Mouse (Mus musculus) thymus, postnatal 36 days (tissue): ENCODE measurements around the gene Cxcr5.
A peak's percentile ranks its signal among the peaks of the same experiment; 100 is the strongest.

Source experiments
- DNase-seq, 2 experiments: peaks; one replicate each; pipeline ENCODE4 v3.0.0; 2022; ENCODE audit warnings: mixed read lengths in 2 of 2

The Cxcr5 gene

DNA sequence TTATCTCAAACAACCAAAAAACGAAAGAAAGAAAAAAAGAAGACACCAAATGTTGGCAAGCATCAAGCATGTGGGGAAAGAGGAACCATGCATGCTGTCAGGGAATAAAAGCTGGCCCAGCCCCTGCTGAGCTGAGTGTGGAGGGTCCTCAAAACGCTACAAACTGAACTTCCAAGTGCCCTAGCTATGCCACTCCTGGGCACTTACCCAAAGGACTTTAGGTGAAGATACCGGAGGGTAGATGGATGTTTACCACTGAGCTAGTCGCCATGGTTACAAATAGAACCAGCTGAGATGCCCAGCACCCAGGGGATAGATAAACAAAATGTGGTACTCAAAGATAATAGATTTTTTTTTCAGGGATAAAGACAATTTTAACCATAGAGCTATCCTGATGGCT is at the start of gene Cxcr5:
Gene Cxcr5 (minus strand): TSS at position 281 of the 400 bp plus-strand sequence.
- DNase-seq, result no peak

DNA sequence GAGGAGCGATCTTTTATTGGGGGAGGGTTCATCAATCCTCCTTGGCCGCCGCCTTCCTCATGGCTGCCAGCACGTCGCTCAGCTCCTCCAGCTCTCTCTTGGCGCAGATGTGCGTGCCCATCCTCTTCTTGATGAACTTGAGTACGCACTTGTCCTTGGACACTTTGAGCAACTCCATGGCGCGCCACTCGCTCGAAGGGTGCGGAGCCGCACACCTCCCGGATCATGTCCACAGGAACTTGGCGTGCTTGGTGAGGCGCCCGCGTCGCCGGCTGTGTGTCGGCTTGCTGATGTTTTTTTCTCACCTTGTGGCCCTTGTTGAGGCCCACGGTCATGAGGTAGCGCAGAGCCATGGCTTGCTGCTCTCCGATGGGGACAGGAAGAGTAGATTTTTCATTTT is 48.7 kb upstream of the Cxcr5 start:
- no peak for DNase-seq

DNA sequence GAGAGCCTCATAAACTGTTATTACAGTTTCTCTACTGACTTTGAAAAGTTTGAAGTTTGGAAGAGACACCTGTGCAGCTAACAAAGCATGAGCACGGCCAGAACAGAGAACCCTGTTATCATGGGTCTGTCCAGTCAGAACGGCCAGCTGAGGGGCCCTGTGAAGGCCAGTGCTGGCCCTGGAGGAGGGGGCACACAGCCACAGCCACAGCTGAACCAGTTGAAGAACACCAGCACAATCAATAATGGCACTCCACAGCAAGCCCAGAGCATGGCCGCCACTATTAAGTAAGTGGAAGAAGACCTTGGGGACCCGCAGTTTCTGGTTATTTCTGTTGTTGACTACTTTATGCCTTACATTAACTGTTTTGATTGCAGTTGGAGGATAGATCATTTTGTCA is 45.6 kb upstream of the Cxcr5 start:
- no peak for DNase-seq

DNA sequence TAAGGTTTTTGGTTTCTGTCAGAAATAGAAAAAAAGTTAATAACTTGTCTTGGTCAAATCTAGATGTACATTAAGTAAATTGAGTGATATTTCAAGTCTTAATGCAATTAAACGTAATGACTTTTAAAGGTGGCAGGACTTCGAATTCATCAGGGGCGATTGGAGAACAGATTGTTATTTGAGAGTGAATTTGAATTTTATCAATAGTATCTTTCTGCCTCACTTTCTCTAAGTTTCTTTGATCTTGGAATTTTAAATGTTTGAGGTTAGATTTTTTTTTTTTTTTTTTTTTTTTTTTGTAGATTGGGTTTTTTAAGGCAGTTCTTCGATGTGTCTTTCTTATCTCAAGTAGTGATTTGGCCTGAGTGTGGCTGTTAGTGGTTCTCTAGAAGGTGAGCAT is 45.0 kb upstream of the Cxcr5 start:
- DNase-seq, result no peak

DNA sequence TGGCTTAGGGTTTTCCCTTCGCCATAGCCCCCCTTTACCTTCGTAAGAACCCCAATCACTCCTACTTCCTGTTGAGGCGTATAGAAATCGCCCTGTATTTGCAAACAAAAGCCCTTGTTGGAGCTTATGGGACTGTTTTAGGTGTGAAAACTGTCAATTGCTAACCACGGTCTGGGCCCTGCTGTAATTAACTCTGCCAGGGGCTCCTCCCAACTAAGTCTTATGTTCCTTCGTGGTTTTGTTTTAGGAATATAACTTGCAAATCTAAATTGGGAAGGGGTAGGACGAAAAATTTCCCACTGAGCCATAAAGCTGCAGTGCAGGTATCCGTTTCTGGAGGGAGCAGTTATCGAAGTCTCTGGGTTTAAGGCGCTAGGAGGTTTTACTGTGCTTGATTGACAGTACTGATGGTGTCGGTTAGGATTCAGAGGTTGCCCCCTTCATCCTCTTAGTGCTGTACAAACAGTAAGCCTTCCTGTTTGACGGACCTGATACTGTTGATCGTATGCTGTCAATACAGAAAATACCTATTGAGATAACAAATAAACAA is 44.0 kb upstream of the Cxcr5 start:
- no peak for DNase-seq

DNA sequence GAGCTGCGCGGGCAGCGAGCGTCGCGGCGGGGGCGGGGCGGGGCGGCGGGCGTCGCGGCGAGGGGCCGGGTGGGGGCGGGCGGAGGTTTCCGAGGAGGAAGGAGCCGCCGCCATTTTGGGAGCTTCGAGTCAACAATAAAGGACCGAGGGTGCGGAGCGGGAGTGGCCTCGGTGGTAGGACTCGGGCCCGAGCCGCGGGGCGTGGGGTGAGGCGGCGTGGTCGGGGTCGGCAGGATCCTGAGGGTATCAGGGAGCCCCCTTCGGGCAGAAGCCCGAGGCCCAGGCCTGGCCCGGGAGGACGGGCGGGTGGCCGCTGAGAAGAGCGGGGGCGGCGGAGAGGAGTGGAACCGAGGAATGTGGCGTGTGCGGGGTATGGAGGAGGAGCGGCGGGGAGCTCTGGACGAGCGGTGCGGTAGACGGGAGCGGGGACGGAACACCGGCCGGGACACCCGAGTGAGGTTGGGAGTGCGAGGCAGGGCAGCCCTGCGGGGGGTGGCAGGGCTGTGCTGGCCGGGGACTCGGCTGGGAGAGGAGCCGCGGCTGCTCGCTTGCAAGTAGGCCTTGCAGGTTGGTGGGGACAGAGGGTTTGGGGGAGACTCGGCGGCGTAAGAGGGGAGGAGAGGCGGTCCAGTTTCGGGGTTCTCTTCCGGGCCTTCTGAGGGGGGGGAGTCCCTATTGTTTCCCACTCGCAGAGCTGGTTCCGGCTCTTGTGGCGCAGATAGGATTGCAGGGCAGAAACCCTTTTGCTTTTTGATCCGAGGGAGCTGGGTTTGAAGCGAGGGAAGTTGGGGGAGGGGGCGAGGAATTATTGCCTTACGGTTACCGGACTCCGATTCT is 43.3 kb upstream of the Cxcr5 start, which contains the start of gene Ddx6:
Gene Ddx6 (plus strand): TSS at position 114 of the 837 bp plus-strand sequence.
- peak; percentile 79 to 81 for DNase-seq

DNA sequence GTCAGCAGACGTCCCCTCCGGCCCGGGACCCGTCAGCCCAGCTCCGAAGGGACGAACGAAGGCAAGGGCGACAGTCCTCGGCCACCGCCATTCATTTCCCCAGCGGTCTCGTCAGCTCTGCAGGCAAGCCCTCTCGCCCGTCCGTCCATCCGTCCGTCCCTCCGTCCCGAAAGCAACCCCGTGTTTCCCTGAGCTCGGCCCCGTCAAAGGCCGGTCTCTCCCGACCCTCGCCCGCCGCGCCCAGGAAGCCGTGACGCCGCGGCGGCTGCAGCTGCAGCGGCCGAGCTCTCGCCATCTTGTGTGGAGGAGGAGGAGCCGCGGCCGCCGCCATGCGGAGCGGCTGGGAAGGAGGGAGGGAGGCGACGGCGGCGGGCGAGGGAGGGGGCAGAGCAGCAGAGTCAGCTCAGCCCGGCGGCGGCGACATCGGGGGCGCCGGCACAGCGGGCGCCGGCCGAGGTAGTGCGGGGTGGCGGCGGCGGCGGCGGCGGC is 42.7 kb upstream of the Cxcr5 start:
- peak; percentile 83 to 88 for DNase-seq

DNA sequence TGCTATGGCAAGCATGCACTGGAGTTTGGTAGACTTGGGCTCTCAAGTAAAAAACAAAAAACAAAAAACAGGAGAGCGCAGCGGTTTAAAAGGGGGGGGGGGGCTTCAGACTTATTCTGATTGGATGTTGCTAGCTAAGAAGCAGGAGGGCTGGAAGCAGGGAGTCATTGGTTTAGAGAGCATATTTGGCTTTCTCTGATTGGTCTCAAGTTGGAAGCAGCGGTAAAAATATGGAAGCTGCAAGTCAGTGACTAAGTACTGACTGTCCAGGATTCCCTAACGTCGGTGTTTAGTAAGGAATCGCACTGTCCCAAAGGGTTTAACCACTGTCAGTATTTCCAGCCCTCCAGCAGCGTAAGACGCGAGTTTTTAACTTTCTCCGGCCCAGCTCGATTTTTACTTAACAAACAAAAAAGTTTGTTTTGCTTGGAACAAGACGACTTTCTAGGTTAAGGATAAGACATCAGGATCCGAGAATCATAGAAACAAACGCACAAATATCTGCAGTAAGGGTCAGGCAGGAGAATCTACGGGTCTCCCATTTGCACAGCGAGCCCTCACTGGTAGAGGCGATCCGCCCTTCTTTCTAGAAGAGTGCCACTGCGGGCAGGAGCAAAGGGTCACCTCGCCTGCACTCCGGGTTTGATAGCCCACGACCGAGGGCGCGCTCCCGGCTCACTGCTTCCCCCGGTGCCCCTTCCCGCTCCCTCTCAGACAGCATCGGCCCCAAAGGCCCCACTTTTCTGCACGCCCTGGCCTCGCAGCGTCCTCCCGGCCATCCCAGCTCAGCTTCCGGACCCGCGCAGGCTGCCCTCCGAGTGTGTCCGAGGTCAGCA is 42.0 kb upstream of the Cxcr5 start:
- DNase-seq, result peak; percentile 29 to 68

DNA sequence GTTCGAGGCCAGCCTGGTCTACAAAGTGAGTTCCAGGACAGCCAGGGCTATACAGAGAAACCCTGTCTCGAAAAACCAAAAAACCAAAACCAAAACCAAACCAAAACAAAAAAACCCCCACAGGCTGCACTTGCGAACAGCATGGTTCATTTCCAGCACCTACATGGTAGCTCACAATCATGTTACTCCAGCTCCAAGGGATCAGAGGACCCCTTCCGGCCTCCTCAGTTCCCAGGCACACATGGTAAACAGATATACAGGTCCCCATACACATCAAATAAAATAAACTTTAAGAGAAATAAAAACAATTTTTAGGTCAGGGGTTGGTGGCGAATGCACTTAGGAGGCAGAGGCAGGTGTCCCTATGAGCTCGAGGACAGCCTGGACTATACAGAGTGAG is 41.1 kb upstream of the Cxcr5 start:
- DNase-seq, result peak in 1 of 2 experiments; percentile 8

DNA sequence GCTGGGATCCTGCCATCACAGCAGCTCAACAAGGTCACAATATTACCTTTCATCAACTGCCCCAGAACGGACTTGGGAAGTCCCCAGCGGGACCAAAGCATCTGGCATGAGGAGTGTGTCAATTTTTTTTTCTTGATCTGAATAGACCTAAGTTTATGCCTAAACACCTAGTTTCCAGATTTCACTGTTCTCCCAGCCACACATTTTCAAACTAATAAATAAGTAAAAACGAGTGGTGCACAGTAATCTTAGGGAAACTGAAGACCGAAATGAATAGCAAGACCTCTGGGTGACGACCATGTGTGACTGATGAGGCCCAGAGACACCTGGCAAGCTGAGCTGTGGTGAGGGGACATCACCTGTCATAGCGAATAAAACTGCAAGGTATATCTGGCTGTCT is 39.1 kb upstream of the Cxcr5 start:
- no peak for DNase-seq

DNA sequence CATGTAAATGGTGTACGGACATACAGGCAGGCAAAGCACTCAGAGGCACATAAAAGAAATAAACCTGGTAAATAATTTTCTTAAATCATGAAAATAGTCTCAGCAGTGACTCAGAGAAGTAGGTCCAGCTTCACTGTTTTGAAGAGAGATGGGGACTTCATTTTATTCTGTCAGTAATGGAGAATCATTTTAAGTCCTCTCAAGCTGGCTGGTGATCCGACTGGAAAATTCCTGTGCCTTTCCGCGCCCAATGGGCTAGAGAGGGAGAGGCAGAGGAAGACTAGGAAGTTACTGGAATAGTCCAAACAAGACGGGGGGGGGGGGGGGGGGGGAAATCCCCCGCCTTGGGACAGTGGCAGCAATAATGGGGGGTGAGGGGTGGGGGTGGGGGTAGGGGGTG is 37.9 kb upstream of the Cxcr5 start:
- no peak for DNase-seq

DNA sequence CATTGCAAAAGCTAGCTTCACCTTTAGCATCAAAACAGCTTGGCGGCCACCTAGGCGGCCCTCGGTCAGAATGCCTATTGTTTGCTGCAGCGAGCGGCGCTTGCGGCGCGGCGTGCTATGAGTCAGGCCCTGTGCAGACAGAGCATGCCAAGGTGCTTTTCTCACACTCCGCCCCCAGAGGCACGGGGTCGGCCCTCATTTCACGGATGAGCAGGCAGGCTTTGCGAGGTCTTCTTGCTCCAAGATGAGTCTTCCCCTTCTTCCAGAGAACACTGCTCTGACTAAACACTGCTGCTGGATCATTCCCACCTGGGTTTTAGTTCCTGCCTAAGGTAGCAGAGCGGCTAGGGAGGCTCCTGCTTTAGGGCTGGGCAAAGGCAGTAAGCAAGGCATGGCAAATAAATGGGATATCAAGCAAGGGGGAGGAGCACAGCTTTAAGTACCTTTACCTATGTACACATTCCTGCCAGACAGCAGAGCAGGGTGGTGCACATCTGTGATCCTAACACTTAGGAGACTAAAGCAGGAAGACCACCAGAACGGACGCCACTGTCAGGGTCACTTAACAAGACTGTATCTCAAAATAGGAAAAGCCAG is 37.3 kb upstream of the Cxcr5 start:
- no peak for DNase-seq

DNA sequence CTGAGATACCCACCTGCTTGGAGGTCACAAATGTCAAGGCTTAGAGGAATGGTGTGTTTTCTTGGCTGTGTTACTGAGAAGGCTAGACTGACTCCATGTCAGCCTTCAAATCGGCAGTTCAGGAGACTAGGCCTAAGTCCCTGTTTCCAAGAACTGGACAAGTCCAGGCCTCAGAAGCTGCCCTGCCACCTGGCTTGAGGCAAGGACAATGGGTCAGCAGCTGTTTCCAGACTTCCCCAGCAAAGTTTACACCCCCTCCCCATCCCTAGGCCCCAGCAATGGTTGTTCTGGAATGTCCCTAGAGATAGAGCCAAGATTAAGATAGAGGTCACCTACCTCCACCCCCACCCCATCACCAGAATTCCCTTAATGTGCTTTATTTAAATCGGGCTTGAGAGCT is 36.1 kb upstream of the Cxcr5 start:
- no peak for DNase-seq

DNA sequence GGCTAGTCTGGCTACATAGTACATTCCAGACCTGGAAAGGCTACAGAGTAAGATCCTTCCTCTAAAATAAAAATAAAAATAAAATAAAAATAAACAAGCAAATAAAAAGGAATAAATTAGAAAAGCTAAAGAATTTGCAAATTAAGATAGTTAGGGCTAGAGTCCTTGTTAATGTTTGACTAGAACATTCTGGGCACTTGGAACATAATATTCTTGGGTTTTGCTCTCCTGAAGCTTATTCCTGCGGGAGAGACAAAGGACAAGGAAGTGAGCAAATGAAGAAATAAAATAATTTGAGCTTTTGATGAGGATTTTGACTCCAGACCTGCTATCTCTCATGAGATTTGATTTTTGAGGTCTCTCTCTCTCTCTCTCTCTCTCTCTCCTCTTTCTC is 33.9 kb upstream of the Cxcr5 start:
- DNase-seq, result no peak

DNA sequence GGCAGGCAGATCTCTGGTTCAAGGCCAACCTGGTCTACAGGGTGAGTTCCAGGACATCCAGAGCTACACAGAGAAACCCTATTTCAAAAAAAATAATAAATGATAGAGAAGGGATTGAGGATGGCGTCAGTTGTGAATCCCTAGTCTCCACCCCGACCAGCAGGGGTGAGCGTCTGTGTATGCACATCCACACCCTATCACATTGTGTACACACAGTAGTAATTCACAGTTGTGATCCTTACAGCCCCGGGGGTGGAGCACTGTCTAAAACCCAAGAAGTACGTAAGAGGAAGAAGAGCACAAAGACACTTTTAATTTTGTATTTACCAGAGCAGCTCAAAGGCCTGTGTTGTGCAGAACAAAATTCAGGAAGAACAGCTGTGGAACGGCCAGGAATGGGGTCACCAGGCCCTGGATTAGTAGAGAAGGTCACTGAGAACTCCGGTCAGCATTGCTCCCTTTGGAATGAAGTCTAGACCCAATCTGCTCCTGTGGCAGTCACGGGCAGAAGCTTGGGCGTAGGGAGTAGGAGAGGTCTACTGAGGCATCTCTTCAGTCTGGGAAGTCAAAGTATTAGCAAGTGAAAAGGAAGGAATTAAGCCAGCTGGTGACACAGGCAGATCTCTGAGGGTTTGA is 33.3 kb upstream of the Cxcr5 start:
- no peak for DNase-seq

DNA sequence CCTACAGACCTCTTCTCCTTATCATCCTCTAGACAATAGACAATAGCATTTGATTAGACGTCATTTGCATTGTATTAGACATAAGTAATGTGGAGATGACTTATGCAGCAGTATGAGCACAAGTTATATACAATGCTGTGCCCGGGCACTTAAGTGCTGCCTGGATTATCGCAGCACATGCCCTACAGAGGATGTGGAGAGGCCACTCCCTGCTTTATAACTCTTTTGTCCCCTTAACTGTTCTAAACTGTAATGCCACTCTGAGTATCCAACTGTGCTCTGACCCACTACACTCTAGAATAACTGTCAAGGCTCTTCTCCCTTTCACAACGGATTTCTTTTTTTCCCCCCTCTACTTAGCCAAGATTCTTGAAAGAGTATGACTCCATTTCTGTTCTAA is 32.2 kb upstream of the Cxcr5 start:
- DNase-seq, result no peak

DNA sequence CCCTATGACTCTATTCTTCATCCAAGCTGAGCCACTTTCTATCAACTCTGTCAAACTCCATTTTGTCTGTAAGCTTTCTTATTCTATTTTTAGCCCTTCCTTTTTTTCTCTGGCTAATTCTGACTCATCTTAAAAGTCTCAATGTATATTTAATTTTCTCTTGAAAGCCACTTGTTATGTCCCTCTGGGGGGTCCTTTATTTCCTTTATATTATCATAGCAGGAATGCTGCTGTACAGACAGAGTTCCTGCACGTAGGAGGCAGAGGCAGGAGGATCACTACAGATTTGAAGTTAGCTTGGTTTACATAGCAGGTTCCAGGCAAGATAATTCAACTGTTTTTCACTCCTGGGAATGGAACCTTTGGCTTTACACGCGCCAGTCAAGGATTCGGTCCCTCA is 31.5 kb upstream of the Cxcr5 start:
- no peak for DNase-seq

DNA sequence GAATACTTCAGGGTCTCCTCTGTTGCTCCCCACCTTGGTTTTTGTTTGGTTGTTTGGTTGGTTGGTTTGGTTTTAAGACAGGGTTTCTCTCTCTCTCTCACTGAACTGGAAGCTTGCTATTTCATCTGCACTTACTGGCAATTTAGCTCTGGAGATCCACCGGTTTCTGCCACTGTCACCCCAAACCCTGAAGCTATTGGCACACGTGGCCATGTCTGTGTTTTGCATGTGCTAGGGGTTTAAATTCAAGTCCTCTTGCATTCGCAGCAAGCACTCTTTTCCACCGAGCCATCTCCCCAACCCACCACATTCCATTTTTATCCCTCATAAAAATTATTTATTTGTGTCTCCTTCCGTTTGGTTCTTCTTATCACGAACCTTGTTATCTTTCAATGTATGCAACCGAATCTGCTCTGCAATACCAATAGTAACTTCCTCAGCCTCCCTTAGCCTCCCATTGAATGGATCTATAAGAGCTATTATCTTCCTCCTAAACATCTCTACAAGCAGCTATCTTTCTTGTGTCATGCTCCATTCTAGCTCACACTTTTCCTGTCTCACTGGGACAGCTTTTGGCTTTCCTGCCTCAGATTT is 30.0 kb upstream of the Cxcr5 start:
- no peak for DNase-seq

DNA sequence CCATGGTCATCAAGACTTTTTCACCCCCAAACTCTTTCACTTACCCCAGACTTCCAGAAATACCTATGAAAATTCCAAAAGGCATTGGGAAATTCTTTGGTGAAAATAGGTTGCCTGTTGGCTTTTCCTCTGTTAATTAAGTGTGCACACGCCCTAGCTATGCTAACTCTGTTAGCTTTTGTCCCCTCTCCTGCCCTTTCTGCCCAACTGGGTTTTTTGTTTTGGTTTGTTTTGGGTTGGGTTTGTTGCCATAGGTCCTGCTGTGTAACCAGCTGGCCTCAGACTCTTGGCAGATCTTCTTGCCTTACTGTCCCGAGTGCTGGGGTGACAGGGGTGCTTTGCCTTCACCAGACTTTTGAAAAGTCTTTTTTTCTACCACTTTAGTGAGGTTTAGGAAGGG is 29.3 kb upstream of the Cxcr5 start:
- no peak for DNase-seq

DNA sequence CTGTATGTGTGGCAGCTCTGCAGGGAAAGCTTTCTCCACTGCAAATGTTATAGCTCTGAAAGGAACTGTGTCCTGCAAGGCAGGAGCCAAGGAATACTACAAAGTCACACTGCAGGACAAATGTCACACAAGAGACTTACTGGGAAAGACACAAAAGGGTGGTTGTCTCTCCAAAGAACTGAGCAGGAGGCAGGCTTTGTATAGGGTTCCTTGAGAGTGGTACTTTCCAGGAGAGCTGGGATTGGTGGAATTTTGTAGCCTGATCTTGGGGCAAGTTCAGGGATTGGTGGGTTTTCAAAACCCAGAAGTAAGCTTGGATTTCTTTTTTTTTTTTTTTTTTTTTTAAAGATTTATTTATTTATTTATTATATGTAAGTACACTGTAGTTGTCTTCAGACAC is 27.4 kb upstream of the Cxcr5 start:
- DNase-seq, result no peak

DNA sequence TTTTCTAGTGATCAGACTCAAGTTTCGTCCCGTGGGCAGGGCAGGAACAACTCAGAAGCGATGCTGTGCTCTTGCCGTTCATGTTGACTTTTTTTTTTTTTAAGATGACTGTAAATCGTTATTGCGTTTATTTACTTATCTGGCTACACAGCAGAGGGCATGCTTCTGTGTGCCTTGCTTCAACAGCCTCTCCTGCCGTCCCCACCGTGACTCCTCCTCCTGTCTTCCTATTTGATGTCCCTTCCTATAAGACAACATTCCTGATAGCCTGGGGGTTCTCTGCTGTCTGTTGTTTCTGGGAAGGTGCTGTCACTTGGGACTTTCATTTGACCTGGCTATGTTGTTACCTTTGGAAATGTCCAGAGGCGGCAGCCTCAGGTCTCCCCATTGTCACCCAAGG is 26.9 kb upstream of the Cxcr5 start:
- no peak for DNase-seq
